Mouse (Mus musculus): ENCODE results near the gene Traf1.
A peak's percentile ranks its signal among the peaks of the same experiment; 100 is the strongest.

Traf1 gene

DNA sequence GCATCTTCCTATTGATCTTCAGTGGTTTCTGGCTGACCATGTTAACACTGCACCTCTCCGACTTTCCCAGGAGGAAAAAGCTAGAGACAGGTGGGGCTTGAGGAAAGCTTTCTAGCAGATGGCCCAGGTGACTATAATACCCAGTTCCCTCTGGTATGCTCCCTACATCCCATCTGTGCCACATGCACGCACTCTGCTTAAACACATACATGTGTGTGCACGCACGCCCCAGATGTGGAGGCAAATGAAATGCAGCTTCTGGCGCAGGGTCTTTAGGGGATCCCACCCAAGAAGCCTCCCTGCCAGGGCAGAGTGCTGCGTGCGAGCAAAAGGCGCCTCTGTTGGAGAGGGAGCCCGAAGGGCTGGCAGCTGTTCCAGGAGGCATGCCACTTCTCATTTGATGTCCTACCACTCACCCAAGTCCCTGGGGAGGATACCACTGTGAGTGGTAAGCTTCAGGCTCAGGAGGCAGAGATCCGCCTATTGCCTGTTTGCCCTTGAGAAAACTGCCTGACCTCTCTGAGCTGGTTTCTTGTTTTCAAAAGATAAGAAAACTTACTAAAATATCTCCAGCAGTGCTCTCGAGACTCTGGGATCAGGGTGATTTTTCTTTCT lies 20.4 kb downstream of the Traf1 start:
- no peak for DNase-seq (ENCODE audit: low read depth, low spot score)

DNA sequence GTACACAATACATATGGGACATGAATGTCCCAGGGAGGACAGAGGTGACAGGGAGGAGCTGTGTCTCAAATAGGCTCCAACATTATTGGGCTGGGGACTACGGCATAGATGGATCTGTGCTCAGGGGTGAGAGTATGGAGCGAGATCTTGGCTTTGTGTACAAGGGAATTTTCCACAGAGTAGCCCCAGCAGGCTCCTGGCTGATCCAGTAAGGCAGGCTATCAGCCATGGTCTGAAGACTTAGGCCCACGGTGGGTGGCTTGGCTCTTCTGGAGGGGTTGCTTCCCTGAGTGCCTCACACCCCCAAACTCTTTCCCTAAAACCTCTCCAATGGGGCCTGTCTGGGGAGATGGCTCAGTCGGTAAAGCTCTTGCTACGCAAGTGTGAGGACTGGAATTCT lies 21.3 kb downstream of the Traf1 start:
- DNase-seq (ENCODE audit: low read depth, low spot score): no peak

DNA sequence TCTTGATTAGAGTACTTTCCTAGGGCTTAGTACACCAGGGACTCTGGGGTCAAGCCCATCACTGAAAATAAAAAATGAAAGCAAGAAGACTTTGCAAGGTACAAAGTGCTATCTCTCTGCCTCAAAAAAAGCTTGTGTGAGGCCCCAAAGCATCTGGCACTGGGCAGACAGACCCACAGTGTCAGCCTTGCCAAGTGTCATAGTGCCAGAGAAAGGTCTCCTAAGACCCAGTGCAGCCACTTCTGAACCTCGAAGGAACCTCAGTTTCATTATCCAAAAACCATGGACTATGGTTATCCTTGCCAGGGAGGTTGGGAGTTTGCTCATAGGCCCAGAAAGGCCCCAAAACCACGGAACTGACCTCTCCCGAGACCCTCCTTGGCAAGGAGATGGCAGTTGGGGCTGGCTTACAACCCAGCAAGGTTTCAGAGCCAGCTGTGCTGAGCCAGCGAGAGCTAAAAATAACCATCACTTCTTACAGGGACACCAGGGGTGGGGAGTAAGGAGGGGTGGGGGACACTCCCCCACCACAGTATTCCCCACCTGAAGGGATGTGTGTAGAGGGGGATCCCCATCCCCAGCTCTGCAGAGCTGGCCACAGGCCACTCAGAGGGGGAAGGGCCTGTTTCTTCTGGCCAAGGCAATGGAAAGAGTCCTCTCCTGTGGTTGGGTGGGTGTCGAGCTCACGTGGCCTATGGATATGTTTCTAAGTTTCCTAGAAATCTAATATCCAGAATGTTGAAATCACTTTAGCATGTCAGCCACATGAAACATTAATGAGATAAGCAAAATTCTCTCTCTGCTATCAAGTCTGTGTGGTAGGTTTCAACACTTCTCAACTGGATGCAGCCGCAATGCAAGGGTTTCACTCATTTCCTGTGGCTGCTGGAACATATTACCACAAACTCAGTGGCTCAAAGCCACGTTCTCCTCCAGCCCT lies 23.0 kb downstream of the Traf1 start:
- DNase-seq (ENCODE audit: low read depth, low spot score): no peak

DNA sequence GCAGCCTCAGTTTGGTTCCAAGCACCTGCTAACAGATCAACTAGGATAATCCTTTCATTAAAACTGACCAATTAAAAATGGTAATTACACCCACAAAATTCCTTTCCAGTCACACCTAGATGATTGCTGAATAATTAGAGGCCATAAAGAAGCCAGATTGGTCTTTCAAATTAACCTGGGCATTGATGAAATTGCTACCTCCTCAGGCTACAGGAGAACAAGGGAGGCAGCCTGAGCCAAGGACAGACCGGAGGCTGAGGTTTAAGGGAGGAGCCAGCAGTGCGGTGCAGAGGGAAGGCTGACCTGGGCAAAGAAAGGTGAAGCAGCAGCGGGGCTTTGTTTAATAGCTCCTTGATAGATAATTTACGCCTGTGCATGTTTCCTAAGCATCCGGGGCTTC lies 24.1 kb downstream of the Traf1 start:
- DNase-seq (ENCODE audit: low read depth, low spot score): no peak

DNA sequence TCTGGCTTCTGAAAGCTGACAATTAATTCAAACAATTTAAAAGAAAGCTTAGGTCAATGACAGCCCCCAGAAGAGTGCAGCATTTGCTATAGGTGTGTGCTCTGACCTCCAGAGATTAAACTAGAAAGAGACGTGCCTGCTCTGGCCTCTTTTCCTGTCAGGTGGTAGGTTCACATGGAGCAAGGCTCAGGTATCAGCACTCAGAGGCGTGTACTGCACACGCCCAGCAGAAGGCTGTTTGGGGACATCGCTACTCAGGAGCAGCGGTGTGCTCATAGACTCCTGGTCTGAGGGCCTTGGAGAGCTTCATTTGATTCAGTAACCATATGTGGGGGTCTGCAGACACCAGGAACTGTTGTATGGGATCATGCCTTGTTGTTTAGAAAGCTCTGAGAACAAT lies 34.3 kb downstream of the Traf1 start:
- no peak for DNase-seq (ENCODE audit: low read depth, low spot score)

DNA sequence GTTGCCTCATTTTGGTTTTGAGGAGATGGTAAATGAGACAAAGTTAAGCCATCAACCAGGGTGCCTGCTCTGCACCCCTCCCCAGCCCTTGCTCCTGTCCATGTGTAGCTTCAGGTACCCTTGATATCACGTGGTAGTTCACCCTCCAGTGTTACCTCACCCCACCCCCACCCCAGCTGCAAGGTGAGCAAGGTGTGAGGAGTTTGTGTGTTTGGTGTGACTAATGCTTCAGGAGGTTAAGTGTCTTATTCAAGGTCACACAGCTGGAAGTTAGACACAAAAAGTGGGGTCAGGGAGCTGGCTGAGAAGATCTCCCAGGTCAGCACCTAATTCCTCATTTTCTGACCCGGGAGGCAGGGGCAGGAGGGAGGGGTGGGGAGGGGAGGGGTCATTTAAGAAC lies 38.8 kb downstream of the Traf1 start:
- DNase-seq (ENCODE audit: low read depth, low spot score): no peak

DNA sequence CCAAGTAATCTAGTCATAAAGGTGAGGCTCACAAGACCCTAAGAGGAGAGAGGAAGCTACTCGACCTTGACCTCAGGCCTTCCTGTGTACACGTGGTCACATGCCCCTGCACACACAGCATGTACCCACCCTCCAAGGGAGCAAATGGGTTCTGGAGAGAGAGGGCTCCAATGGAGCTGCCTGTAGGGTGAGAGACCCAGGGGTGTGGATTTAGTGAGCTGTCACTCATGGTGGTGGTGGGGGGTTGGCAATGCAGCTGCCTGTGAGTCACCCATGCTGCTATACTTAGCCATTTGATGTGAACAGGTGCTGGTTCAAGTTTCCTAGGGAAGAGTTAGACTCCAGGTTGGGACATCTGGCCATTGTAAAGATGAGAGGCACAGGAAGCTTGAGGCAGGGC lies 41.4 kb downstream of the Traf1 start:
- no peak for DNase-seq (ENCODE audit: low read depth, low spot score)

DNA sequence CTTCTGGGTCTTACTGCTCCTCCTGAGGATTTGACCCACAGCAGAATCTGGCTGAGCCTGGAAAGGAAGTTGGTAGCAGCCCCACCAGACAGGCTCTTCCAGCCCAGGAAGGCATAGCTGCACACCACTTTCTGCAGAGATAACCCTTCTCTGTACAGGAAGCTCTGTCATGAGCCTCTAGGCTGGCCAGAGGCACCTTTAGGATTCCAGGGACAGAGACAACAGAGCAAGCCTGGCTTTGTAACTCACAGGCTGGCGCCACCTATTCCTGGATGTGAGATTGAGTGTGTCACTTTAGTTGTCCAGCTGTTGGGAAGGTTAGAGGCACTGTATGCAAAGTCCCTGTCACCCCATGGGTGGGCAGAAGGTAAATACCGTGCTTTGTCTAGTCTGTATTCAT lies 46.5 kb downstream of the Traf1 start:
- no peak for DNase-seq (ENCODE audit: low read depth, low spot score)

DNA sequence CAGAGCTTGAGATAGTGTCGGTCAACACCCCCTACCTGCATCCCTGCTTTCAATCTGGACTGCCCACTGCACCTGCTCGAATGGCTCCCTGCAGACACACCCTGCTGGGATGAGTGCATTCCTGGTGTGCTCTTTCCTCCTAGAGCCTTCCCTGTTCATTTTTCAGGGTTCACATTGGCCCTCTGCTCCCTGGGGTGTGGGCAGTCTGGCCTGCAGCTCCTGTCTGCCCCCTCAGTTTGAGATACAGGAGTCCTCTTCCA lies 46.8 kb downstream of the Traf1 start:
- DNase-seq (ENCODE audit: low read depth, low spot score): no peak

DNA sequence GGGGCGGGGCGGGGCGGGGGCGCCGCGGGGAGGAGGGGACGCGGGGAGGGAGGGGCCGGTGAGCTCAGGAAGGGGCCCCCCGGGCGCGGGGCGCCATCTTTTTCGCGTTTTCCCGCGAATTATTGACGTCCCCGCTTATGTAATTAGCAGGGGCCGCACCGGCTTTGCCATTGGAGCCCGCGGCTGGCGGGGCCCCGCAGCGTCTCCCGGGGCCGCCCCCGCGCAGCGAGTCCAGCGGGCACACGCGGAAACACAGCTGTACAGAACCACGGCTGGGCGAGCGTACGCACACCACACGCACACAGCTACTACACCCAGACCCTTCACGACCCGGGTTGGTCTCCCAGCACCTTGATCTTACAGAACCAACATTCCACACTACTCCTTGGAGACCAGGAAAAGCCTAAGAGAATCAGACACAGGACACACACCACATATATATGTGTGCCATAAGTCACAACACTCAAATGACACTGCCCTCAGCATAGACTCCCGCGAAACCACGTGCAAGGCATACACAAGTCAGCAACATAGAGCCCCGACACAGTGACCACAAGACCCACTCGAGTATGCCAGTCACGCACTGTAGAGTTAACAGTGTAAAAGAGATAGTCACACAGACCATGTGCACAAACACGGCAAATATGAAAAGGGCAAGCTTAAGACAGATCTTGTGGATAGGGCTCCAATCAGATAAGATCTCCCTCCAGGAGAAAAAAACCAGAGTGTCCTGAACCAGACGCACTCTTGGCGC lies 47.3 kb downstream of the Traf1 start:
- peak; percentile 44 for DNase-seq (ENCODE audit: low read depth, low spot score)

DNA sequence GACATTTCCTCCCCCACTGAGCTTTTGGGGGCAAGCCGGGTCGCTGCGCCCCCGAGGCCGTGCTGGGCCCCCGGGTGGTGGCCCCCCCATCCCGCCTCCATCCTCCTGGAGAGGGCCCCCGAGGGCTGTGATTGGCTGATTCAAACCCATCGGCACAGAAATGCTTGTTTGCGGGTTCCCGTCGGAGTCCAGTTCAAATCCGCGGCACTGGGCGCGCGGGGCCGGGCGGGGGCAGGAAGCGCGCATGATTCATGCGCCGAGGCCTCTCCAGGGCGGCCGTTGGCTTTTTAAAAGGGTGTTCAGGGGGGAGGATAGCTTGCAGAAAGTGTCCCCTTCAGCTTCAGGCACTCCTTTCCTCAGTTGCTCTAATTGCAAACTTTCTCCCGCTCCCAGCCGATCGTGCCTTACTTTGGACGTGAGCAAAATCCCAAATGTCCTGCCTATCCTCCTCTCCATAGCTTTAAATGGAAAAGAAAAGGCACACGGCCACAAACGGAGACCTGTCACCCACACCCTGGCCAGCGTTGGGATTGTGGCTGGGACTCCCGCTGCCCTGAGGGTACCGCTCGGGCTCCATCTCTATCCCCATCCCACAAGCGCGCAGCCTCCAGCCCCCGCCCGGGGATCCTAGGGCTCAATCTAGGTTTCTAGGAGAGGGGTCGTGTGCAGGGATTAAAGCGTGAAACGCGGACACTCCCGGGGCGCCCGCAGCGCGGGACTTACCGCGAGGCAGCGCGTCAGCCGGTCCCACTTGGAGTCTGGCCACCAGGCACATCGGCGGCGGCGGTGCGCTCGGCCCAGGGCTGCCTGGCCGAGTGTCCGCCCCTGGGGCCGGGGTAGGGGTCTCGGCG lies 48.1 kb downstream of the Traf1 start, which contains the start of gene Phf19:
TSS of gene Phf19 (minus strand) at position 809 of the 851 bp plus-strand sequence.
- DNase-seq (ENCODE audit: low read depth, low spot score): no peak

DNA sequence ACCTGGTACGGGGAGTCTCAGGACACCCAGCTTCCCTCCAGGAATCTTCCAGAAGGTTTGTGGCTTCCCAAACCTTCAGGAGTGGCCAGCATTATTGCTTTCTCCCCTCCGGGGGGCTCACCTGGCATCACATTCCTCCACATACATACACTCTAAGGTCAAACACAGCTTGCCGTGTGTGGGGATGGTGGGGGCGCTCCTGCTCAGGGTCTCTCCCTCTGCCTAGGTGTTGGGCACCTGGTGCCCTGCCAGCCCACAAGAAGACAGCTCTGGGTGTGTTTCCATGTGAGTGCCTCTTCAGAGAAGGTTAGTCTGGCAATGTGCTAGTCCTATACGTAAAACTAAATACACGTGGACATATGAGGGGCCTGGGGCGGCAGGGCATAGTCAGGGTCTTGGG lies 49.0 kb downstream of the Traf1 start:
- DNase-seq (ENCODE audit: low read depth, low spot score): no peak

DNA sequence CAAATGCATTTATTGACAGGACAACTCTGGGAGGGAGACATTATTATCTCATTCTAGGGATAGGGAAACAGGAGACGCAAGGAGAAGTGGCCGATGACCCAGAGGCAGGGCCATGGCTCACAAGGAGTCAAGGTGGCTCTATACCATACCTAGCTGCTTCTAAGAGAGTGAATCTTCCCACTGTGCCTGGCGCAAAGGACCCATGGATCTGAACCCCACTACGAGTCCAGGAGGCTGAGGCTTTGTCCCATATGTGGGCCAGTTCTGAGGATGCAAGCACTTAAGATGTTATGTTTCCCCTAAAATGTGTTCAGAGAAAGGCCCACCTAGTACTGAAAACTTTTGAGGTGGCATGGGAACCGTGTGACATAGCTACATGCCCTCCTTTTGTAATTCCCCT lies 49.7 kb downstream of the Traf1 start:
- DNase-seq (ENCODE audit: low read depth, low spot score): no peak

DNA sequence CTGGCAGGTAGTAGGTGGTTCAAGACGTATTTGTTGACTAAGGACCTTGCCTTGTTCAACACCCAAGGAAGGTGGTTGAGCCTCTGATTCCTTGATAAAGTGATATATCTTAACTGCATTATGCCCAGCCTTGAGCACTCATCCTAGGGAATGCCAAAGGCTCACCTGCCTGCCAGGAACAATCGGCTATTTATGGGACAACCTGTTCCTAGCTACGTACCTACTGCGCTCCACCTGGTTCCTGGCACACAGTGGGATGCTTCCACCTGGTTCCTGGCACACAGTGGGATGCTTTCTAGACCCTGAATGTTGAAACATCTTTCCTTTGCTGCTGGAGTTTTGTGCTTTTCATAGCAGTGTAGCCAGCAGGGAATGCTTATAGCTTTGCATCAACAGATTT lies 51.9 kb downstream of the Traf1 start:
- DNase-seq (ENCODE audit: low read depth, low spot score): no peak

DNA sequence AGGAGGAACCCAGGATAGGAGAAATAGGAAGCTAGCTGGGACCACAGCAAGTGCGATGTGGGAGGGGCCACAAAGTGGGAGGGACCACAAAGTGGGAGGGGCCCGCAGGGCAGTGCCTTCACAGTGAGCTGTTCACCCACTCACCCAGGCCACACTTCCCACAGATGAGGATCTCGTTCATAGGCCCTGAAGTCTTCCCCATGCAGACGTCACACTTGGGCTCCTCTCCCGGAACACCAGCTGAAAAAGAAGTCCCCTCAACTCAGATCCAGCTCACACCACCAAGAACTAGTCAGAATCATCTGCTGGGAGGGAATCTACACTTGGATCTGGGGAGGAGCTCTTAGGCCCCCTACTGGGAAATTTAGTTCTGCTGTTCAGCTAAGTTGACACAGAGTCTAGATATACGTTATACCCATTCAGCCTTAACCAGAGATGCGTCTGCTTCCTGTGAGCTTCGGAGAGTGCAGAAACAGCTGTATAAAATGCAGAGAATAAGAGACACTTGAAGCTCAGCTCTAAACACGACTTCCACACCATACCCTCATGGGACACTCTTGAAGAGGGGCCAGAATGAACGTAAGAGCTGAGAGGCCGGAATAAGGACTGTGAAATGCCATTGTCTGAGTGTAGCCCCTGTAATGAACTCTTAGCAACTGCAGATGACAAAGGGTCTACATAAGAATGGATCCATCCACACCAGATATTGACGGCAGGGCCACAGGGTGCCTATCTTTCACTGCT lies 54.5 kb downstream of the Traf1 start:
- peak; percentile 64 for DNase-seq (ENCODE audit: low read depth, low spot score)

DNA sequence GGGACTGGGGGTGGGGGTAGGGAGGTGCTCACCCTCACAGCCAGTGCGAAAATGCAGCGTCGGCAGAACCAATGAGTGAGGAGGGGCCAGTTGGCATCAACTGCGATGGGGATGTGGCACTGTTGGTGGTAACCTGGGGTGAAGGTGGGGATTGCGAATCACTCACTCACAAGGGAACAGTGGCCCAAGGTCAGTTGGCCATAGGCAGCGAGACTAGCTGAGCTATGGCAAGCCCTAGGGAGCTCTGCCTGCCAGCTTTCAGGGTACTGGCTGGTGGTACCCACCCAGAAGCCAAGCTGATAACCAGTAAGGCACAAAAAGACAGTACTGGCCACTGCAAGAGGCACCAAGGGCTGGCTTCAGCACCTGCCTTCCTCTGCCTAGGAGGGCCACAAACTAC lies 55.1 kb downstream of the Traf1 start:
- DNase-seq (ENCODE audit: low read depth, low spot score): no peak

DNA sequence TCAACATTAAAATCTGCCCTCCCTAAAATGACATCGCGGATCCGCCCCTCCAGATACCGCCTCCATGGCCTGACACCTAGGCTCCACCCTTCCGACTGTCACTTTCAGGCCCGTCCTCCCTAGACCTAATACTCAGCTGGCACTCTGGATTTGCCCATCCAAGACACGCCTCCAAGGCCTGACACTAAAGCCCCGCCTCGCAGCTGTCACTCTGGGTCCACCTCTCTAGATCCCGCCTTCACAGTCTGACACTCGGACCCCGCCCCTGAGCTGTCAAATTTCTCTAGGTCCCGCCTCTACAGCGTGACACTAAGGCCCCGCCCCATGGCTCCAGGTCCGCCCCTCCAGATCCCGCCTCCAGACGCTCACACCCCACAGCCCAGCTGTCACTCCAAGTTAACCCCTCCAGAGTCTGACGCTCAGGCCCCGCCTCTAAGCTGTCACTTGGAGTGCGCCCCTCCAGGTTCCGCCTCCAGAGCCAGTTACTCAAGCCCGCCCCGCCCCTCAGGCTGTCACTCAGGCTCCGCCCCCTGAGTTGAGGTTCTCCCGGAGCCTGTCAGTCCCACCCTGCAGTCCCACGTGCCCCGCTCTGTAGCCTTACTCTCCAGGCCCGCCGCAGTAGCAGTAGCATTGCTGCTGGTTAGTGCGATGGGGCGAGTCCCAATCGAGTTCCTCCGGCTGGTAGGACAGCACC lies 56.6 kb downstream of the Traf1 start:
- peak; percentile 99 for DNase-seq (ENCODE audit: low read depth, low spot score)

DNA sequence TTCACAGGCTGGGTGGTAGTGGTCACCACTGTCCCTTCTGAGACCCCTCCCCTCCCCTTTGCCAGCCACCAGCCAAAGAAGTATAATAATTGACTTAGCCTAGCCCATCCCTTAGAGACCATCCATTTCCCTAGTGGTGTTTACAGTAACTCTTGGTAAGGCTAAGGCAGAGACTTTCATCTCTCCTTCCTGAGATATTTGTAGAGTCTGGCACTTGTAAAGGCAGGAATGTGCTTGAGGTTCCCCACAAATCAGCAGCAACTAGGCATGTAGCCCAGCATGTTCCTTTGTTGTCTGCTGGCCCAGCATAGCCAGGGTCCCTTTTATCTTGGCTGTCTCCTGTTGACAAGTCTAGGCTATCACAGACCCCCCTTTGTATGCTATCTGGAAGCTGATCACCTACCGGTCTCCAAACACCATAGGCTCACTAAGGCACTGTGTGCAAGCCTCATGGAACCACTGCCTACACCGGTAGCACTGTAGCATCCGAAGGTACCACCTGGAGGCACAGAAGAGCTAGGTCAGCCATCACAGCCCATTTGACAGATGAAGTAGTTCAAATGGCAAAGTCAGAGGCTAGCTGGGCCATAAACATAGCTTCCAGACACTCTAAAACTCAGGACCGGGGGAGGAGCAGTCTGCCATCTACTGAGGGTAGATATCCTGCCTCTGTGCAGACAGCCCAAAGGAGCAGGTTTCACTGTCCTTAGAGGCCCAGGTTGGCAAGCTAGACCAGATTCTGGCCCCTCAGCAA lies 57.7 kb downstream of the Traf1 start:
- DNase-seq (ENCODE audit: low read depth, low spot score): peak; percentile 4

DNA sequence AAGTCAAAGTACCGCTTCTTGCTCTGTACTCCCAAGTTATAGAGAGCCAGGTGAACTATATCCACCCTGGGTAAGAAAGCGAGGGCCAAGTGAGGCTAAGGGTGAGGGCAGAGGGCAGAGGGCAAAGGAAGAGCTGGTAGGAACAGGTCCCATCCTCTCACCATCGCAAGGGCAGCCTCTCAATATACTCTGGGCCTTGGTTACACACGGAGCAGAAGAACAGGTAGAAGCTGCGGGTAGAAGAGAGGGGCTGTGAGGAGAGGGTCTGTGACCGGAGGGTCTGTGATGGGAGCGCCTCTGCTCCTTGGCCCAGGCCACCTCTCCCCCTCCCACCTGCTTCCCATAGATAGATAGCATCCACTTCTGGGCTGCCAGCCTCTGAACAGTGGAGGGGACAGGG lies 58.4 kb downstream of the Traf1 start:
- DNase-seq (ENCODE audit: low read depth, low spot score): no peak

DNA sequence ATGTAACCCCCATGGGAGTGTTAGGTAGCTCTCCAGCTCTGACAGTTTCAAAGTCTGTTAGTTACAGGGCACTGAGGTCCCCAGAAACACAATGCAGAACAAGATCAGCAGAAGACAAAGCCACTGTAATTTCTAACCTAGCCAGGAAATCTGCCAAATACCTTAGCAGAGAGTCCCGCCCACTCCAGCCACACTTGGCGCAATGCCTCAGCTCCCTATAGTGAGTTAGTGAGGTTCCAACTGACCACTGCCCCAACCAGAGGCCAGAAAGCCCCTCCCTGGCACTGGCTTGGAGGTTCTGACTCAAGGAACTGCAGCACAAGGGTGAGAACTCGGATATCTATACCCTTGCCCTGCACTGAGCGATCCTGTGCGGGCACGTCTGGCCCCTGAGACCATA lies 58.8 kb downstream of the Traf1 start:
- DNase-seq (ENCODE audit: low read depth, low spot score): no peak
